Mouse (Mus musculus): ENCODE data around the gene 4930453N24Rik.

DNA sequence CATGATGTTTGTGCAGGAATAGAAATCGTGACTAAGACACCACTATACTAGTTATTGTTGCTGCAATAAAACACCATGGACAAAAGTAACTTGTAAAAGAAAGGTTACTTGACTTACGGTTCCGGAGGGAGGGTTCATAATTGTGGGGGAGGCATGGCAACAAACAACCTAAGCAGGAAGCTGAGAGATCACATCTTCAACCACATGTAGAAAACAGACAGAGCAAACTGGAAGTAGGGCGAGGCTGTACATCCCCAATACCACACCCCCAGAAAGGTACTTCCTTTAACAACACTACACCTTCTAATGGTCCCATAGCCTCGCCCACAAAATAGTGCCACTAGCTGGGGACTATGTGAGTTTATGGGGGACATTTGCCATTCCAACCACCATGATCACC lies 29.4 kb upstream of the 4930453N24Rik start:
- no peak for TF ChIP-seq CTCF (IDR thresholded peaks at IDR 0.05; ENCODE audit: extremely low read depth, insufficient read length, insufficient replicate concordance, low read depth, low read length)
- TF ChIP-seq POLR2A (IDR thresholded peaks at IDR 0.05; ENCODE audit: low read depth, low read length) = no peak
